Mouse (Mus musculus): Measurements from ENCODE around the gene H2al2a. TPM values are rescaled to one million over a fixed set of nuclear protein-coding genes. Genes with fewer than 3 reads are reported as not detected.
A peak's percentile ranks its signal among the peaks of the same experiment; 100 is the strongest.

Gene H2al2a
- polyA plus RNA-seq, 1 experiment from 2014 or later, result not detected

- no peak for DNase-seq
- no peak overlapping the region for H3K9ac ChIP-seq (replicated peaks)
- H3K4me1 ChIP-seq (ENCODE audit: insufficient read depth), result peaks cover 16% of the 10 kb centered on the region
- TF ChIP-seq EP300 (IDR thresholded peaks at IDR 0.05; ENCODE audit: low read depth), result no peak
- TF ChIP-seq CTCF (IDR thresholded peaks at IDR 0.05; ENCODE audit: low read depth), result no peak
- H3K36me3 ChIP-seq (replicated peaks; ENCODE audit: insufficient read depth, low read length), result no peaks in the 10 kb centered on the region
- H3K9me3 ChIP-seq (ENCODE audit: low read length), result no peaks in the 10 kb centered on the region
- no peak for ATAC-seq
- H3K27ac ChIP-seq (ENCODE audit: low read depth), result no peak overlapping the region
- H3K4me2 ChIP-seq (ENCODE audit: low read depth, low read length), result no peak overlapping the region
- WGBS (ENCODE audit: insufficient replicate concordance), result 74% methylated on average over 10 of the region's 10 CpGs
- no peak overlapping the region for H3K4me3 ChIP-seq (ENCODE audit: low read depth, low read length)
- H3K27me3 ChIP-seq (ENCODE audit: insufficient read depth, low read length), result peaks cover 53% of the 10 kb centered on the region
These were observed 36.7 kb upstream of the H2al2a start for GRCm38 (mm10) chr2:18033166-18034108.

GRCm38 (mm10) chr2:18032538-18032895, 35.8 kb upstream of the H2al2a start:
- no peak for TF ChIP-seq CTCF (IDR thresholded peaks at IDR 0.05; ENCODE audit: low read depth)
- no peak for TF ChIP-seq EP300 (IDR thresholded peaks at IDR 0.05; ENCODE audit: low read depth)
- ATAC-seq (no peak), DNase-seq (no peak)
- H3K9me3 ChIP-seq (ENCODE audit: low read length), result no peaks in the 10 kb centered on the region
- no peak overlapping the region for H3K27ac ChIP-seq (ENCODE audit: low read depth)
- H3K4me3 ChIP-seq (ENCODE audit: low read depth, low read length), result no peak overlapping the region
- H3K27me3 ChIP-seq (ENCODE audit: insufficient read depth, low read length), result peaks cover 62% of the 10 kb centered on the region
- no peak overlapping the region for H3K9ac ChIP-seq (replicated peaks)
- no peak overlapping the region for H3K4me2 ChIP-seq (ENCODE audit: low read depth, low read length)
- H3K4me1 ChIP-seq (ENCODE audit: insufficient read depth), result peaks cover 21% of the 10 kb centered on the region
- 77% methylated on average over 5 of the region's 5 CpGs for WGBS (ENCODE audit: insufficient replicate concordance)
- no peaks in the 10 kb centered on the region for H3K36me3 ChIP-seq (replicated peaks; ENCODE audit: insufficient read depth, low read length)

- peak overlapping the region; percentile 52 for H3K9ac ChIP-seq (replicated peaks)
- ATAC-seq, result no peak
- WGBS (ENCODE audit: insufficient replicate concordance), result 7% methylated on average over 32 of the region's 34 CpGs
- H3K4me1 ChIP-seq (ENCODE audit: insufficient read depth), result peaks cover 23% of the 10 kb centered on the region
- DNase-seq, result no peak
- peak overlapping the region; percentile 77 for H3K4me2 ChIP-seq (ENCODE audit: low read depth, low read length)
- no peak overlapping the region for H3K27ac ChIP-seq (ENCODE audit: low read depth)
- TF ChIP-seq CTCF (IDR thresholded peaks at IDR 0.05; ENCODE audit: low read depth) (no peak), EP300 (IDR thresholded peaks at IDR 0.05; ENCODE audit: low read depth) (no peak)
- no peaks in the 10 kb centered on the region for H3K36me3 ChIP-seq (replicated peaks; ENCODE audit: insufficient read depth, low read length)
- peaks cover 60% of the 10 kb centered on the region for H3K27me3 ChIP-seq (ENCODE audit: insufficient read depth, low read length)
- no peaks in the 10 kb centered on the region for H3K9me3 ChIP-seq (ENCODE audit: low read length)
- peak overlapping the region; percentile 41 for H3K4me3 ChIP-seq (ENCODE audit: low read depth, low read length)
These were observed 35.2 kb upstream of the H2al2a start for GRCm38 (mm10) chr2:18031831-18032537.

GRCm38 (mm10) chr2:18031271-18031821, 34.6 kb upstream of the H2al2a start:
- H3K4me3 ChIP-seq (ENCODE audit: low read depth, low read length), result peak overlapping the region; percentile 41
- no peaks in the 10 kb centered on the region for H3K36me3 ChIP-seq (replicated peaks; ENCODE audit: insufficient read depth, low read length)
- H3K4me1 ChIP-seq (ENCODE audit: insufficient read depth), result peaks cover 26% of the 10 kb centered on the region
- no peak for DNase-seq
- H3K4me2 ChIP-seq (ENCODE audit: low read depth, low read length), result peak overlapping the region; percentile 77
- peaks cover 65% of the 10 kb centered on the region for H3K27me3 ChIP-seq (ENCODE audit: insufficient read depth, low read length)
- no peak for ATAC-seq
- 9% methylated on average over 26 of the region's 26 CpGs for WGBS (ENCODE audit: insufficient replicate concordance)
- H3K27ac ChIP-seq (ENCODE audit: low read depth), result no peak overlapping the region
- no peak for TF ChIP-seq CTCF (IDR thresholded peaks at IDR 0.05; ENCODE audit: low read depth)
- TF ChIP-seq EP300 (IDR thresholded peaks at IDR 0.05; ENCODE audit: low read depth), result no peak
- H3K9me3 ChIP-seq (ENCODE audit: low read length), result no peaks in the 10 kb centered on the region
- peak overlapping the region; percentile 52 for H3K9ac ChIP-seq (replicated peaks)

GRCm38 (mm10) chr2:18030581-18030980, 33.8 kb upstream of the H2al2a start:
- Histone ChIP-seq H3K27me3 (ENCODE audit: insufficient read depth, low read length) (peaks cover 66% of the 10 kb centered on the region), H3K36me3 (replicated peaks; ENCODE audit: insufficient read depth, low read length) (no peaks in the 10 kb centered on the region), H3K9me3 (ENCODE audit: low read length) (no peaks in the 10 kb centered on the region), H3K4me2 (ENCODE audit: low read depth, low read length) (no peak overlapping the region), H3K9ac (replicated peaks) (no peak overlapping the region), H3K27ac (ENCODE audit: low read depth) (no peak overlapping the region), H3K4me1 (ENCODE audit: insufficient read depth) (peaks cover 28% of the 10 kb centered on the region), H3K4me3 (ENCODE audit: low read depth, low read length) (no peak overlapping the region)
- 66% methylated on average over 8 of the region's 8 CpGs for WGBS (ENCODE audit: insufficient replicate concordance)
- ATAC-seq, result no peak
- no peak for DNase-seq
- TF ChIP-seq EP300 (IDR thresholded peaks at IDR 0.05; ENCODE audit: low read depth), result no peak
- TF ChIP-seq CTCF (IDR thresholded peaks at IDR 0.05; ENCODE audit: low read depth), result no peak

GRCm38 (mm10) chr2:18029656-18030055, 32.9 kb upstream of the H2al2a start:
- H3K9me3 ChIP-seq (ENCODE audit: low read length), result no peaks in the 10 kb centered on the region
- no peaks in the 10 kb centered on the region for H3K36me3 ChIP-seq (replicated peaks; ENCODE audit: insufficient read depth, low read length)
- DNase-seq, result no peak
- H3K4me3 ChIP-seq (ENCODE audit: low read depth, low read length), result no peak overlapping the region
- TF ChIP-seq EP300 (IDR thresholded peaks at IDR 0.05; ENCODE audit: low read depth) (no peak), CTCF (IDR thresholded peaks at IDR 0.05; ENCODE audit: low read depth) (no peak)
- H3K4me1 ChIP-seq (ENCODE audit: insufficient read depth), result peaks cover 29% of the 10 kb centered on the region
- ATAC-seq, result no peak
- no peak overlapping the region for H3K4me2 ChIP-seq (ENCODE audit: low read depth, low read length)
- H3K27ac ChIP-seq (ENCODE audit: low read depth), result no peak overlapping the region
- 83% methylated on average over 7 of the region's 7 CpGs for WGBS (ENCODE audit: insufficient replicate concordance)
- peaks cover 66% of the 10 kb centered on the region for H3K27me3 ChIP-seq (ENCODE audit: insufficient read depth, low read length)
- no peak overlapping the region for H3K9ac ChIP-seq (replicated peaks)
